Mouse (Mus musculus) liver, adult 2 months (tissue): ENCODE results near the gene Dact1.

ENCODE experiments used
- CTCF ChIP-seq: fragments of 200-500 bp; IDR thresholded peaks from 2 replicates; pipeline ENCODE4 v1.5.1; 2011; ENCODE audit warnings: low read depth, low read length, control low read depth
- POLR2A ChIP-seq: fragments of 200-500 bp; IDR thresholded peaks from 2 replicates; pipeline ENCODE4 v1.6.1; 2011; ENCODE audit warnings: low read length, control low read depth; ENCODE audit not compliant: insufficient read depth; ENCODE audit errors: extremely low read depth

DNA sequence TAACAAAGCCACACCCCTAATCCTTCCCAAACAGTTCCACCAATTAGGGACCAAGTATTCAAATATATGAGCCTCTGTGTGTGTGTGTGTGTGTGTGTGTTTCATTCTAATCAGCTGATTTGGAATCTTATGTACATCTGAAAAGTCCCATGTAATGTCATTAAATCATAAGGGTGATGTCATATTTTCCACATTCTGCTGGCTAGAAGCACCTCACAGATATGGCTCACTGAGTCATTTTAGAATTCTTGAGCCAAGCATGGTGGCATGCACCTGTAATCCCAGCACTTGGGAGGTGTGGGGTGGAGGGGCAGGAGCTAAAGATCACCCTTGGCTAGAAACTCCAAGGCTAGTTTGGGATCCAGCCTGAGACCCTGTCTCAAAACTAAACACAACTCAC is 24.3 kb upstream of the Dact1 start:
- TF ChIP-seq POLR2A = no peak
- no peak for TF ChIP-seq CTCF
